In the genomic region with DNA sequence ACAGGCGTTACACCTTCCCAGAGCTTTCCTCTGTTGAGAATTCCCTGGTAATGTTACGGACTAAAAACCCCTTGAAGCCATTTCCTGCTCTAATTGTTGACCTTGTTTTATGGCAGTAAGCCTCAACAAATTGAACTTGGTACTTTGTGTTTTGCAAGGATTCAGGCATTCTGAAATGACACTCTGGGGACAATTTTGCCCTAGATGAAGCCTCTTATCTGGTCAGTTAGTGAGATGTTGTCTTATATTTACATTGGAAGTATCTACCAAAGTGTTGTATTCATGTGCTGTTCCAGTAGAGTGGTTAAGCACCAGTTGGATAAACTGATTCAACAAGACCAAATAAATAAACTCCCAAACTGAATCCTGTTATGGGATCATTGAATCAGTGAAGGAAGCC, we compare ENCODE assay signal across 22 mouse cellular contexts.
"Had no signal": no experiment of that assay in that cellular context is flagged by ENCODE, and none has a peak within 500 bp of the region (broad histone marks: within the 10 kb centered on the region; RNA-seq: fewer than 3 reads in every experiment).

No protein-coding gene starts in this region.

- H3K9ac ChIP-seq: kidney, embryonic 15.5 days; limb, embryonic 12.5 days; limb, embryonic 15.5 days; liver, embryonic 14.5 days; lung, embryonic 15.5 days; midbrain, embryonic 13.5 days; neural tube, embryonic 13.5 days had no signal

- DNase-seq: kidney, adult 8-10 months; kidney, postnatal 10 days; kidney, postnatal 36 days; layer of hippocampus, postnatal 36 days; lung, postnatal 10 days; retina, postnatal 1 day; right cerebral cortex, postnatal 25 days; thymus, adult 2 months; thymus, postnatal 25 days had no signal

- H3K4me2 ChIP-seq: kidney, embryonic 15.5 days; limb, embryonic 12.5 days; limb, embryonic 15.5 days; lung, embryonic 15.5 days; midbrain, embryonic 13.5 days; neural tube, embryonic 13.5 days had no signal

- H3K27ac ChIP-seq: kidney, embryonic 15.5 days; left cerebral cortex, adult 2 months; limb, embryonic 12.5 days; limb, embryonic 15.5 days; liver, embryonic 14.5 days; lung, embryonic 15.5 days; midbrain, embryonic 10.5 days; midbrain, embryonic 13.5 days; neural tube, embryonic 13.5 days; stomach, postnatal 0 days had no signal

- H3K9me3 ChIP-seq: kidney, embryonic 15.5 days; limb, embryonic 12.5 days; limb, embryonic 15.5 days; lung, embryonic 15.5 days; megakaryocyte, embryonic 14.5 days; midbrain, embryonic 10.5 days; midbrain, embryonic 13.5 days; neural tube, embryonic 13.5 days had no signal

- H3K4me1 ChIP-seq: limb, embryonic 15.5 days; midbrain, embryonic 10.5 days; midbrain, embryonic 13.5 days; neural tube, embryonic 13.5 days had no signal

- ATAC-seq: midbrain, embryonic 13.5 days; midbrain, embryonic 16.5 days had no signal

- H3K4me3 ChIP-seq: kidney, embryonic 15.5 days; left cerebral cortex, adult 2 months; limb, embryonic 12.5 days; limb, embryonic 15.5 days; lung, embryonic 15.5 days; megakaryocyte, embryonic 14.5 days; midbrain, embryonic 10.5 days; midbrain, embryonic 13.5 days; myocyte; neural tube, embryonic 13.5 days had no signal

- H3K27me3 ChIP-seq: kidney, embryonic 15.5 days; limb, embryonic 12.5 days; limb, embryonic 15.5 days; lung, embryonic 15.5 days; midbrain, embryonic 13.5 days; neural tube, embryonic 13.5 days had no signal

- H3K36me3 ChIP-seq: kidney, embryonic 15.5 days; limb, embryonic 12.5 days; limb, embryonic 15.5 days; lung, embryonic 15.5 days; midbrain, embryonic 10.5 days; midbrain, embryonic 13.5 days; neural tube, embryonic 13.5 days had no signal
